Mouse (Mus musculus): ENCODE results near the gene Tmigd3.
A peak's percentile ranks its signal among the peaks of the same experiment; 100 is the strongest.

GRCm38 (mm10) chr3:105912097-105912880, 41.6 kb downstream of the Tmigd3 start:
- TF ChIP-seq CTCF (IDR thresholded peaks at IDR 0.05 in 2 of 3, conservative IDR thresholded peaks at IDR 0.05 in 1 of 3; ENCODE audit: control insufficient read depth in 1 of 3, insufficient read depth in 1 of 3, low read depth in 2 of 3, low read length in 3 of 3, poor library complexity in 1 of 3, severe bottlenecking in 1 of 3) (no peak), EP300 (IDR thresholded peaks at IDR 0.05; ENCODE audit: low read depth in 1 of 2, low read length in 2 of 2) (peak; percentile 44 to 69; a peak in 2 of 4 replicates), ZNF384 (IDR thresholded peaks at IDR 0.05; ENCODE audit: low read depth, low read length) (no peak), USF1 (IDR thresholded peaks at IDR 0.05; ENCODE audit: low read depth, low read length) (no peak), CHD2 (IDR thresholded peaks at IDR 0.05; ENCODE audit: low read length) (no peak), ETS1 (IDR thresholded peaks at IDR 0.05; ENCODE audit: low read depth, low read length) (peak; percentile 59), UBTF (IDR thresholded peaks at IDR 0.05; ENCODE audit: borderline replicate concordance, insufficient read depth, low read depth, low read length) (no peak), USF2 (IDR thresholded peaks at IDR 0.05; ENCODE audit: borderline replicate concordance in 1 of 2, insufficient read depth in 1 of 2, low read depth in 1 of 2, low read length in 2 of 2) (no peak), GATA1 (IDR thresholded peaks at IDR 0.05; ENCODE audit: low read depth, low read length) (peak; percentile 74)
